Mouse (Mus musculus): ENCODE data around the gene Rbms2.
"Not testable (repeated sequence)": the region's sequence is repeated elsewhere in the genome, so short reads cannot be mapped to it uniquely, and the experiment has no call there.

The Rbms2 gene

GRCm38 (mm10) chr10:128179989-128180388, at the start of gene Rbms2:
Gene Rbms2 (minus strand): TSS chr10:128180297.
- DNase-seq, result peak; percentile 64 to 78

DNA sequence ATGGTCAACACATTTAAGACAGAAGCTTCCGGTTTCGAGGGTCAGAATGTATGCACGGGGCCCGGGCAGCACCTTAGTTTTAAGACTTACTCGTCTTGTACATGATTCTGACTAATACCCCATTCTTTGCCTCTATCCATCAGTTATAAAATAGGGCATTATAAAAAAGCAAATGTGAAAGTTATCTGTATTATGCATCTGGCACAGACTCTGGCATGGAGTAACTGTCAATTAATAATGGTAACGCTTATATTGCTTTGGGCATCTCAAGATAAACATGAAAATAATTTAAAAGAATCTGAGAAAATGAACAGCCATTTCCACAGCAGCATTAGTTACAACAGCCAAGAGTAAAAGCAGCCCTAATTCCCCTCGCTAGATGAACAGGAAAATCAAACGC, 47.9 kb upstream of the Rbms2 start:
- DNase-seq, result no peak

GRCm38 (mm10) chr10:128227592-128227991, 47.5 kb upstream of the Rbms2 start:
- no peak for DNase-seq

- DNase-seq, result no peak
These were observed 45.4 kb upstream of the Rbms2 start, which contains the start of gene Mip for GRCm38 (mm10) chr10:128225538-128225937. Gene Mip (plus strand): TSS chr10:128225838.

DNA sequence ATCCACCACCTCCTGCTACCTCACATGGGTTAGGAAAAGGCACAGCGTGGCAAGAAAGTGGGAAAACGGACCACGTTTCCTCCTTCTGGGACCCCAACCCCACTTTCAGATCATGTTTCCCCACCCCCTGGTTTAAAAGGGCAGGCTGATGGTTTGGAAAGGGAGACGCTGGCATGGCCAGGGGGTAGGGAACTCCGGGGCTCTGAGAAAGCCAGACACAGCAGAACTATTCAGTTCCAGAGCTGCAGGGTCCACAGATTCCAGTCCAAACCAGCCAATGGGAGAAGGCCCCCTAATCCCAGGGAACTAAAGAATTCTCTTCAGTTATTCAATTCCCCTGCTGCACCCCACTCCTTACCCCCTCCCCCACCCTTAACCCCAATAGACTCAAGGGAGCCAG, 45.0 kb upstream of the Rbms2 start:
- no peak for DNase-seq

- DNase-seq, result no peak
These were observed 41.6 kb upstream of the Rbms2 start for GRCm38 (mm10) chr10:128221533-128222286.

GRCm38 (mm10) chr10:128218387-128219117, 38.5 kb upstream of the Rbms2 start:
- no peak for DNase-seq

DNA sequence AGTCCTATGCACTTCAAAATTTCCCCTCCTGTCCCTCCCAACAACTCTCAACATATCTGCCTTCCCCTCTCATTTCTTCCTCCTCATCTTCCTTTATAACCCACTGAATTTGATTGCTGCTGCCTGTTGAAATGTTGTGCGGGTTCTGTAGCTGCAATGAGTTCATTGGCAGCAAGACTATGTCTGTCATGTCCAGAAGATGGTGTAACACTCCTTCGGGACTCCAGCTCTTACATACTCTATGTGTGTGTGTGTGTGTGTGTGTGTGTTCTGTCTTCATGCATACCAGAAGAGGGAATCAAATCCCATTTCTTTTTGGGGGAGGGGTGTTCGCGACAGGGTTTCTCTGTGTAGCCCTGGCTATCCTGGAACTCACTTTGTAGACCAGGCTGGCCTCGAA, 34.9 kb upstream of the Rbms2 start:
- no peak for DNase-seq

DNA sequence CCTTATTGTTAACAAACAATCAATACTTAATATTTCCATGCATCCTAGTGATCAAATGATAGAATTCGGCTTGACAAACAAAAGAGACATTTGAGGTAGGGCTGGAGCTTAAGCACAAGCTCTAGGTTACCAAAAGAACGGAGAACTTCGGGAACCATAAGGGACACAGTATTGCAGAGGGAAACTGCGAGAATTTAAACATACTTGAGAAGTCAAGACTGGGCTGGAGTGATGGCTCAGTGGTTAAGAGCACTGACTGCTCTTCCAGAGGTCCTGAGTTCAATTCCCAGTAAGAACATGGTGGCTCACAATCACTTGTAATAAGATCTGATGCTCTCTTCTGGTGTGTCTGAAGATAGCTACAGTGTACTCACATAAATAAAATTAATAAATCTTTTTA, 34.0 kb upstream of the Rbms2 start:
- not testable (repeated sequence) for DNase-seq

GRCm38 (mm10) chr10:128212871-128213323, 32.8 kb upstream of the Rbms2 start:
- DNase-seq, result peak; percentile 70 to 78

- DNase-seq, result no peak
These were observed 32.1 kb upstream of the Rbms2 start for GRCm38 (mm10) chr10:128212148-128212547.

DNA sequence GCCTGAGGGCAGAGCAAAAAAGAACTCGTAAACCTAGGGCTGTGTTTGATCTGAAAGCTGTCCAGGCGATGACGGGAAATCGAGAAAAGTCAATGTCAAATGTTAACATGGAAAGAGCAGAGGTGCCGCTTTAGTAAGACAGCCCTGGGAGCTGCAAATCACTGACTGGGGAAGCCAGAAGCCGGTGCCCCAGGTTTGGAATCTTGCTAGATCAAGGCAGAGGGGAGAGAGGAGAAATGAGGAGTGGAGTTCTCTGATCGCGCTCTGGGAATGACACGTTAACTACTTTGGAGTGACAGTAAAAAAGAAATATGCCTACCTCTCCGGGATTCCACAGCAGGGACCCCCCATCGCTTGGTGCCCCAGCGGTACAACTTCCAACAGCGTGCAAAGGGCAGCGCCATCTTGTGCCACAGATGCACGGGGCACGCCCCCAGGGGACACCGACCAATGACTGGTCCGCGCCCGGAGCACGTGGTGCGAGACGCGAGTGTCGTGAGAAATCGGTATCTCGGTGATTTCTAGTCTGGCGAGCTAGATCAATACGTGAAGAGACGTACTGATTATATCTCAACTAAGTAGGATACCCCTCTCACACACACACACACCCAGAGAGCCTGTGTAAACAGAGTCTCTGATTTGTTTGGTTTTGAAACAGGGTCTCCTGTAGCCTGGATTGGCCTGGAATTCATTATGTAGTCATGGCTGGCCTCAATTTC, 31.5 kb upstream of the Rbms2 start, which contains the start of gene Spryd4:
TSS of gene Spryd4 (minus strand) at position 418 of the 719 bp plus-strand sequence.
- DNase-seq, result peak; percentile 90 to 93

DNA sequence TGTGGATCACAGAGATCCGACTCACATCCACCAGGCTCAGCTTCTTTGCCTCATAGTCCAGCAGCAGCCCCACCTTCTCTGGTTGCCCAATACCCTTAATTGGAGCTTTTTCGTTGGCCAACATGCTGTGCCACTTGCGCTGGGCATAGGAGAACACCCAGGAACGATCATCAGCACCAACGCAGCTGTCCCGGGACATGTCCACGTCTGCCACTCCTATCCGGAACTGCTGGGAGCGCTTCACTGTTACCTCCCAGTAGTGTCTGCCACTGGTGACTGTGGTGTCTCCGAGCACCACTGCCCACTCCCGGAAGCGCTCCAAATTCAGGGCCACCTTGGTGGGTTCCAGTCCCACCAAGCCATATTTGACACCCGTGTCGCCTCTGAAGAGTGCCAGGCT, 30.9 kb upstream of the Rbms2 start:
- no peak for DNase-seq

- no peak for DNase-seq
These were observed 30.0 kb upstream of the Rbms2 start for GRCm38 (mm10) chr10:128210131-128210530.

DNA sequence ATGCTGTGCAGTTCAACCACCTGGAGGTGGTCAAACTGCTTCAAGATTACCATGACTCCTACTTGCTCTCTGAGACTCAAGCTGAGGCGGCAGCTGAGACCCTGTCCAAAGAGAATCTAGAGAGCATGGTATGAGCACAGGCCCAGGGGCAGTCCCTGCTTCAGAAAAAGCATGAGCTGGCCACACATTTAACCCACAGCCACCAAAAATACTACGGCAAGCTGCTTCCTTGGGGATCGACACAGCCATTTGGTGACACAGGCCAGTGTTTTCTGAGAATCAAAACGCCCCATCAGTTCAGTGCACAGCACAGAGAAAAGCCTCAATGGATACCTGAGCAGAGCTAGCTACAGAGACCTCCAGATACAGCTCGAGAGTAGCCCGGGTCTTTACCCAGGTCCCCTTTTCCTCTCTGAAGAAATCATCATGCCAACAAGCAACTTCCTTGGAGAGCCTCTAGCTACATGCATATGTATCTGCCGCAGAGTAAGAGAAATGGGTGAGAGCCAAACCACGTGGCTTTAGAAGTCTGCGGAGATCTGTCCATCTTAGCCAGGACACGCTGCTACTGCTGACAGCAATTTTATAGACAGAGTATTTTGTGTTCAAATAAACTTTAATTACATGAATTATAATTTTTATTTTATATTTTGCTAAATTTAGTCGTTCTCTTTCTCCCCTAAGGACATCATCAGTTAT, 29.4 kb upstream of the Rbms2 start:
- no peak for DNase-seq

- no peak for DNase-seq
These were observed 28.2 kb upstream of the Rbms2 start for GRCm38 (mm10) chr10:128208326-128208725.

GRCm38 (mm10) chr10:128204941-128205340, 24.8 kb upstream of the Rbms2 start:
- DNase-seq, result no peak

DNA sequence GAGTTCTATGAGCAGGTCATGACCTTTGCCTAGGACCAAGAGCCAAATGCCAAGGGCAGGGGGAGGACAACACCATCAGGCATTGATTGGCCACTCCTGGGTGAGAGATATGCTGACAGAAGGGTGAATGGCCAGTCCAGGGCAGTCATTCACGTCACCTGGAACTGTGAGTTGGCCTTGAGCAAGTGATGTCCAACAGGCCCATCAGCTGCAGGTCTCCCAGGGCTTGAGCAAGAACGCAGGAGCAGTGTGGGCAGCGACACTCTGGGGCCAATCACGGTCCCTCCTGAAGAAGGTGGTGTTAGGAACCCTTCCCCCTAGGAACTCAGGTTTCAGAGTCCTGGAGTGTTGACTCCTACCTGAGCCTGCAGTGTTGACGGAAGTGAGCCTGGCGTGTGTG, 21.8 kb upstream of the Rbms2 start:
- DNase-seq, result no peak

DNA sequence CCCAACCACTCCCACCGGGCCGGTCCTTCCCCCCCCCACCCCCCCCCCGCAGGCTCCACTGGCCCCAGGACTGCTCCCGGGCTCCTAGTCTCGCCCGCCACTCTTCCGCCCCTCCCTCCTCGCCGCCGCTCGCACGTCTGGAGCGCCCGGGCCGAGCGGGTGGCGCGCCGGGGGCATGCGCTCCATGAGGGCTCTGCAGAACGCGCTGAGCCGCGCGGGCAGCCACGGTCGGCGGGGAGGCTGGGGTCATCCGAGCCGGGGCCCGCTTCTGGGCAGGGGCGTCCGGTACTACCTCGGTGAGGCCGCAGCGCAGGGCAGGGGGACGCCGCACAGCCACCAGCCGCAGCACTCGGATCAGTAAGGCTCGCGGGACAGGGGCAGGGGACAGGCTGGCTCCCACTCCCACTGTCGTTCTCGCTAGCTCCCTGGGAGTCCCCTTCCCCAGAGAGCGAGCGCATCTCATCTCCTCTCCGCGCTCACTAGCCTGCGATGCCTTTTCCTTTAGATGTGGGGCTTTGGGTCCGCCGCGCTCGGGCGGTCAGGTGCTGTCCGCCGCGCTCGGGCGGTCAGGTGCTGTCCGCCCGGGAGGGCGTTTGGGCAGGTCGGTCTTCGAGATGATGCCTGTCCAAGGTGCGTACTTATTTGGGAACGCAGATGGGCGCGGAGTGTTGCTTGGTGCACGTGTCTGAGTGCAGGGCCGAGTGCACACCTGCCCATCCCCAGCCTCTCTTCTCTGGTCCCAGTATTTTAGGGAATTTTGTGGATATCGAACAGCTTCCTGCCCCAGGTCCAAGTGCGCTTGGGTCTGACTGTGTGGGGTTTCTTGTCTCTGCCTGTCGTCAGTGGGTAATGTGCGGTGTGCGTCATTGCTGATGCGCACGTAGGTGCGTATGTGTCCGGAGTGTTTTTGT, 14.7 kb upstream of the Rbms2 start:
- no peak for DNase-seq

GRCm38 (mm10) chr10:128194024-128194550, 14.0 kb upstream of the Rbms2 start, which contains the start of gene Gls2:
Gene Gls2 (plus strand): TSS chr10:128194457.
- peak; percentile 97 for DNase-seq

DNA sequence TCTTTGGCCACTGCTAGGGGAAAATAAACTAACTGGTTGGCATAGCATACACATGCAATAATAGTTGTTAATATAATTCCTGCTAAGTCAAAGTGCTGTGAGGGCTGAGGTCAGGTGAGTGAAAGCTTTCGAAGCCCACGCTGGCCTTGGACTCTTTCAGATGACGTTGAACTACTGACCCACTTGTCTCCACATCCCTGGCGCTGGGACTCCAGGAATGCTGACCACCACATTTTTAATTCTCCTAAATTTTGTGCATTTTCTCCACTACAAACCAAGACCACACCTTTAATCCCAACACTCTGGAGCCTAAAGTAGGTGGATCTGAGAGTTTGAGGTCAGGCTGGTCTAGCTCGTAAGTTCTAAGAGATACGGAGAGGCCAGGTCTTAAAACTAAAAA, 13.0 kb upstream of the Rbms2 start:
- no peak for DNase-seq
